Mouse (Mus musculus): ENCODE data around the gene Vmn2r60.
"Not testable (repeated sequence)": the region's sequence is repeated elsewhere in the genome, so short reads cannot be mapped to it uniquely, and the experiment has no call there.

Vmn2r60 gene

DNA sequence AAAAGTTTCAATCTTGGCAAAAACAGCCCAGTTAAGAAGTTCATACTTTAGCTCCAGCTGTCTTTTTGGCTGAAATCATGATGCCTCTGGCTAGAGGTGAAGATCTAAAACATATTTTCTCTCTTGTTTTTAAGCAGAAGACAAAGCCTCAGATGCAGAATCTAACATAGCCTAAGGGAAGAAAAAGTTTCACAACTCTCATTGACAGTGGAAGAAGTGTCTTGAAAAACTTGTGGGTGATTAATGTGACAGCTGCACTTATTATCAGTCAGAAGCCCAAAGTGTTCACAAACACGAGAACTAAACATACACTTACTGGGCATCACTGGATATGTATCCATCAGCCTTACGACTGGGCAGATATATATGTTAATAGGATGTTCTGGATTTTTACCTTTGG lies at the start of gene Vmn2r60:
Gene Vmn2r60 (plus strand): TSS at position 301 of the 400 bp plus-strand sequence.
- DNase-seq: no peak

DNA sequence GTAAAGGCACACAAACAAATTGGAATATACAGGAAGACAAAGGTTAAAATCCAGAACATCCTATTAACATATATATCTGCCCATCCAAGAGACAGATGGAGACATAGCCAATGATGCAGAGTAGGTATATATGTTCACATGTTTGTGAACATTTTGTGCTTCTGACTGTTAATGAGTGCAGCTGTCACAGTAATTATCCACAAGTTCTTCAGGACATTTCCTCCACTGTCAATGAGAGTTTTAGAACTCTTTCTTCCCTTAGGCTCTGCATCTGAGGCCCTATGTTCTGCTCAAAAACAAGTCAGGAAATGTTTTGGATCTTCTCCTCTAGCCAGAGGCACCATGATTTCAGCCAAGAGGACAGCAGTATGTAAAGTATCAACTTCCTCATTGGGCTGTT lies 48.6 kb upstream of the Vmn2r60 start, which contains the start of gene Vmn2r59:
Gene Vmn2r59 (minus strand): TSS at position 101 of the 400 bp plus-strand sequence.
- no peak for DNase-seq

DNA sequence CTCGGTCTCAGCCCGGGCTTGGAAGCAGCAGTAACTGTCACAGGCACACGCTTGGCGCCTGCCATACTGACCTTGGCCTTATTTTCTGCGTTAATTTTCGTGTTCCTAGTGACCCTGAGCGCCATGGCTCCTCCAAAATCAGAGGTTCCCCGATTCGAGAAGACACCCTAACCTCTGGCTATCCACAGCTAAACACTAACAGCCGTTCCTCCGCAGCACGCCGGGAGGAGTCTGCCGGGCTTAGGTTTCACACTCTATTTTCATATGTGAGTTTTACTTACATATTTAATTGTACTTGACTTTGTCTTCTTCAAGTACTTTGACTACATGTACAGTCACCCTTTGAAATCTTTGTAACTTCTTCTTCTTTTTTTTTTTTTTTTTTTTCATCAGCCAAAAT lies 509 bp upstream of the Vmn2r60 start:
- DNase-seq: not testable (repeated sequence)
